Mouse (Mus musculus): ENCODE results near the gene Efcab14. TPM values are rescaled to one million over a fixed set of nuclear protein-coding genes. Genes with fewer than 3 reads are reported as not detected.

Gene Efcab14
- polyA plus RNA-seq, 1 experiment from 2014 or later: 48.8 TPM

DNA sequence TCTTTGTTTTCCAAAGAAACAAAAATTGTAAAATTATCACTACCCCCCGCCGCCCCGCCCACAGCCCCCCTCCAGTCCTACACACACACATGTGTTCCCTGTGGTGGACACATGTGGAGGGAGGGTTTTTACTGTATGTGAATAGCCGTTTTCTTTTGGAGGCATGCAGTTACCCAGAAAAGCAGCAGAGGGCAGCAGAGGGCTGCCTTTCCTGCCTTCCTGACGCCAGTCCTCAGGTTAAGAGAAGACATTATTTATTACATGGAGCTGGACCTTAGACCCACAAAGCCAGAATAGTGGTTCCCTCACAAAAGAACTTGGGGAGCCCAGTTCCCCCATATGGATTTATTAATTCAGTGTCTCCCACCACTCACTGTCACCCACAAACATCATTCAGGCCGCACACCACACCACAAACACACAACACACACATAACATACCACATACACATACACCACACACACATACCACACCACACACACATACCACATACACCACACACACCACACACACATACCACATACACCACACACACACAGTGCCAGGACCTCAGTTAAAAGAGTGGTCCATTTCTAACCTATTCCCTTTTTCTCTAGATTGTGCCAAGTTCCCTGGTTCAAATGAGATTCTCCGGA lies 5.8 kb upstream of the Efcab14 start:
- no peak overlapping the region for H3K4me2 ChIP-seq
- no peaks in the 10 kb centered on the region for H3K36me3 ChIP-seq (ENCODE audit: insufficient read depth)
- peak; percentile 86 for TF ChIP-seq CTCF (IDR thresholded peaks at IDR 0.05; ENCODE audit: low read depth)
- WGBS: 22% methylated on average over 7 of the region's 7 CpGs
- no peak overlapping the region for H3K4me3 ChIP-seq (ENCODE audit: low read depth, low read length)
- DNase-seq: peak; percentile 84
- H3K27ac ChIP-seq (ENCODE audit: low read depth): no peak overlapping the region
- no peaks in the 10 kb centered on the region for H3K27me3 ChIP-seq (ENCODE audit: insufficient read depth, low read length)
- H3K9me3 ChIP-seq (ENCODE audit: low read depth, low read length): no peaks in the 10 kb centered on the region
- no peak overlapping the region for H3K9ac ChIP-seq
- ATAC-seq (ENCODE audit: insufficient read depth): peak; percentile 65
- H3K4me1 ChIP-seq (ENCODE audit: insufficient read depth): no peaks in the 10 kb centered on the region

DNA sequence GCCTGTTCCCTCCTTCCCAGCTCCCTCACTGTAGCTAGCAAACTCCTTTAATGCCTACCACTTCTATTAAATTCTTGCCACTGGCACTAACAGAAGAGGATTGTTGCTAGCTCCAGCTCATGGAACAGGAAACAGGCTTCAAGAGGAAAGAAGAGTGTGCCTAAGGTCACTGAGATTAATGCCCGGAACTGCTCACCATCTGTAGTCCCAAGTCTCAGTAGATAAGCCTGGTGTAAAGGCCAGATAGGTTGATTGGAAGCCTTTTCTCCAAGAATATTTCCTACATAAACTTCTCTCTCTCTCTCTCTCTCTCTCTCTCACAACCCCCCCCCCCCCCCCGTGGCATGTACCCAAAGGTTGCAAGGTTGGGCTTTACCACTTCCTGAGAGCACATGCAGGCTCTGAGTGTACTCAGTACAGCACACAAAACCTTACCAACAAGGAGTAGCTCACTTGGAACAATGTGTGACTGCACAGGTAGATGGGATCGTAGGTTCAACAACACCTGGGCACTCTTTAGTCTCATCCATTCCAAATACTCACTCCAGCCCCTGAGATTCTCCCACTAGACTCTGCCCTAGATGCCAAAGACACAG lies 5.2 kb upstream of the Efcab14 start:
- no peaks in the 10 kb centered on the region for H3K27me3 ChIP-seq (ENCODE audit: insufficient read depth, low read length)
- no peak overlapping the region for H3K4me3 ChIP-seq (ENCODE audit: low read depth, low read length)
- H3K36me3 ChIP-seq (ENCODE audit: insufficient read depth): no peaks in the 10 kb centered on the region
- DNase-seq (no peak), ATAC-seq (ENCODE audit: insufficient read depth) (no peak)
- H3K27ac ChIP-seq (ENCODE audit: low read depth): no peak overlapping the region
- no peak overlapping the region for H3K4me2 ChIP-seq
- no peak overlapping the region for H3K9ac ChIP-seq
- TF ChIP-seq CTCF (IDR thresholded peaks at IDR 0.05; ENCODE audit: low read depth): no peak
- WGBS: 52% methylated on average over 3 of the region's 3 CpGs
- no peaks in the 10 kb centered on the region for H3K4me1 ChIP-seq (ENCODE audit: insufficient read depth)
- no peaks in the 10 kb centered on the region for H3K9me3 ChIP-seq (ENCODE audit: low read depth, low read length)

DNA sequence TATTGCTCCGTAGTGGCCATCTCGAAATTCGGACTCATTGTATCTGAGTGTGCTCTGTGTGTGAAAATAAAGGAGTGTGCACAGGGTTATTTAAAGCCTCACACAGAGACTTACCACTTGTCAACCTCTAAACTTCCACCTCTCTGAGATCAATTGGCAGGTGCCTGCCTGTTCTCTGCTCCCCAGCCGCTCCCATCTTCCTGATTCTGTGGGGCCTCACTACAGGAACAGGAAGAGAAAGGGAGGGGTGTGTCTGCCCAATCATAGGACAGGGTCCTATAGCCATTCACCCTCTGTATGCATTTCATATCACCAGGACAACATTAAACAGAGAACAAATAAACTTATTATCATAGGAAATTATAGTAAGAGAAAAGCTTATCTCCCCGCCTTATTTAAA lies 3.8 kb upstream of the Efcab14 start:
- no peak overlapping the region for H3K4me2 ChIP-seq
- no peaks in the 10 kb centered on the region for H3K36me3 ChIP-seq (ENCODE audit: insufficient read depth)
- H3K27ac ChIP-seq (ENCODE audit: low read depth): no peak overlapping the region
- H3K9me3 ChIP-seq (ENCODE audit: low read depth, low read length): no peaks in the 10 kb centered on the region
- DNase-seq: no peak
- no peak overlapping the region for H3K9ac ChIP-seq
- H3K4me3 ChIP-seq (ENCODE audit: low read depth, low read length): no peak overlapping the region
- 70% methylated on average over 5 of the region's 5 CpGs for WGBS
- no peaks in the 10 kb centered on the region for H3K27me3 ChIP-seq (ENCODE audit: insufficient read depth, low read length)
- no peak for TF ChIP-seq CTCF (IDR thresholded peaks at IDR 0.05; ENCODE audit: low read depth)
- ATAC-seq (ENCODE audit: insufficient read depth): no peak
- H3K4me1 ChIP-seq (ENCODE audit: insufficient read depth): peaks cover 5% of the 10 kb centered on the region

DNA sequence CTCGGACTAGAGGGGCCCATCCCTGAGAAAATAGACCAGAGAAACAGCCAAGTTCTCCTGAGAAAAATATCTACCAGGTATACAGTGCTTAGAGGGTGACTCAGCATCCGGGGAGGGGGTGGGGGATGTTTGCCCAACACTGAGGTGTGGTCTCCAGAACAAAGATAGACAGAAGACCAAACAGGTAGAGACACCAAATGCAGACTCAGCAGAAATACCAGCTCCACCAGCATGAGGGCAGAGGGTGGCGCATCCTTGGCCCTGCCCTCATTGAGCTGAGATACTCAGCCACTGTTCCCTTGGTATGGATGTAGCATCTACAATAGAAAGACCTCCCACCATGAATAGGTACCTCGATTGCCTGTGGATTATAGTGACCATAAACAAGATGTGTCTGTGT lies 2.7 kb upstream of the Efcab14 start:
- peaks cover 11% of the 10 kb centered on the region for H3K4me1 ChIP-seq (ENCODE audit: insufficient read depth)
- no peak for ATAC-seq (ENCODE audit: insufficient read depth)
- H3K4me3 ChIP-seq (ENCODE audit: low read depth, low read length): no peak overlapping the region
- 53% methylated on average over 4 of the region's 4 CpGs for WGBS
- H3K9me3 ChIP-seq (ENCODE audit: low read depth, low read length): no peaks in the 10 kb centered on the region
- no peaks in the 10 kb centered on the region for H3K27me3 ChIP-seq (ENCODE audit: insufficient read depth, low read length)
- no peaks in the 10 kb centered on the region for H3K36me3 ChIP-seq (ENCODE audit: insufficient read depth)
- DNase-seq: no peak
- H3K27ac ChIP-seq (ENCODE audit: low read depth): no peak overlapping the region
- H3K4me2 ChIP-seq: no peak overlapping the region
- TF ChIP-seq CTCF (IDR thresholded peaks at IDR 0.05; ENCODE audit: low read depth): no peak
- no peak overlapping the region for H3K9ac ChIP-seq

DNA sequence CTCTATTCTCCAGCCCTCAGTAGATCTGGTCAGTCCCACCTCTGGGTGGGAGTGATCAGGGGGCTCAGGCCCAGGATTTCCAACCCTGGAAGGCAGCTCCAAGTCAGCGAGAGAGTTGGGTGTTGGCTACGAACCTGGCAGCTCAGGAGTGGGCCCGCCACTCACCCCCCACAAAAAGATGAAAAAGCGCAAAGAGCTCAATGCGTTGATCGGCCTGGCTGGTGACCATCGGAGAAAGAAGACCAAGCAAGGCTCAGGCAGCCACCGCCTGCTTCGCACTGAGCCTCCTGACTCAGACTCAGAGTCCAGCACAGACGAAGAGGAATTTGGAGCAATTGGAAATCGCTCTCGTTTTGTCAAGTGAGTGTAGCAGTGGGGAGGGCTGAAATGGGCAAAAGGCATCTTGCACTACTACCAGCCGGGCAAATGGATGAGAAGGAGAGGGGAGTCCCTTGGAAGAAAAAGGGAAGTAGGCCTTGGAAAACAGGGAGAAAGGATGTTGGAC lies 989 bp downstream of the Efcab14 start:
- peak overlapping the region; percentile 84 for H3K4me2 ChIP-seq

DNA sequence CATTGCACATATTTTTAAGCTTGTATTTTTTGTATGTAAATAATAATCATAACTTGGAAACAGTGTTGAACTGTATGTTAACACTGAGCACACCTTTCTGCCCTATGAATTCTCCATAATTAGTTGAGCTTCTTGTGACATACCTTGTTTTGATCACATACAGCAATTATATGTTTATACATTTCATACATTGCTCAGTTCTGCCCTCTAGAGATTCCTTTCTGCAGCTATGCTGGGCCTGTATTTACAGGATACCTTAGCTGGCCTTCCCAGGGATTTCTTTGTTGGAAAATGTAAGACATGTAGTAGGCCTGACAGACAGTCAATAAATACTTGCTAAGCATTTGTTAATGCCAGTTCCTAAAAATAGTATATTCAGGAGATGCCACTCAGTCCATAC lies 5.1 kb downstream of the Efcab14 start:
- no peak overlapping the region for H3K4me3 ChIP-seq (ENCODE audit: low read depth, low read length)
- ATAC-seq (ENCODE audit: insufficient read depth) (no peak), DNase-seq (no peak)
- no peaks in the 10 kb centered on the region for H3K9me3 ChIP-seq (ENCODE audit: low read depth, low read length)
- peaks cover 44% of the 10 kb centered on the region for H3K36me3 ChIP-seq (ENCODE audit: insufficient read depth)
- no peaks in the 10 kb centered on the region for H3K27me3 ChIP-seq (ENCODE audit: insufficient read depth, low read length)
- H3K27ac ChIP-seq (ENCODE audit: low read depth): no peak overlapping the region
- no peak for TF ChIP-seq CTCF (IDR thresholded peaks at IDR 0.05; ENCODE audit: low read depth)
- H3K4me1 ChIP-seq (ENCODE audit: insufficient read depth): peaks cover 11% of the 10 kb centered on the region
- no peak overlapping the region for H3K9ac ChIP-seq
- H3K4me2 ChIP-seq: no peak overlapping the region

More for the DNA sequence above, 989 bp downstream of the Efcab14 start:
- Histone ChIP-seq H3K9ac (peak overlapping the region; percentile 82), H3K36me3 (ENCODE audit: insufficient read depth) (peaks cover 28% of the 10 kb centered on the region), H3K4me3 (ENCODE audit: low read depth, low read length) (peak overlapping the region; percentile 77), H3K4me1 (ENCODE audit: insufficient read depth) (peaks cover 11% of the 10 kb centered on the region), H3K9me3 (ENCODE audit: low read depth, low read length) (no peaks in the 10 kb centered on the region), H3K27me3 (ENCODE audit: insufficient read depth, low read length) (no peaks in the 10 kb centered on the region), H3K27ac (ENCODE audit: low read depth) (no peak overlapping the region)
- DNase-seq (no peak), ATAC-seq (ENCODE audit: insufficient read depth) (no peak)
- 38% methylated on average over 13 of the region's 13 CpGs for WGBS
- TF ChIP-seq CTCF (IDR thresholded peaks at IDR 0.05; ENCODE audit: low read depth): no peak

DNA sequence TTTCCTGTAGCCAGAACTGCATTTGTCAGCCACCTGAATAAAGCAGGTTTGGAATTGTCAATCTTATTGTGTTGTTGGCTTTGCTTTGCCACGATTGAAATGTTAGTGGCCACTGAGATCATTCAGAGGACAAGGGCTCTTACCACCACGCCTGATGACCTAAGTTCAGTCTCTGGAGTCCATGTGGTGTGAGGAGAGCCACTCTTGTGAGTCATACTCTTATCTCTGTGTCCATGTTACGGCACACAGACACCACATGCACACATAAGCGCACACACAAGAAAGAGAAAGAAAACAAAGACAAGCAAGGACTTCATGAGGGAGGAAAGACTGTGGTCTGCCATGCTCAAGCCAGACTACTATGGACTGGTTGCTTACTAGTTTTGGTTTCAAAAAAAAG lies 5.6 kb downstream of the Efcab14 start:
- no peak overlapping the region for H3K9ac ChIP-seq
- no peaks in the 10 kb centered on the region for H3K27me3 ChIP-seq (ENCODE audit: insufficient read depth, low read length)
- DNase-seq: no peak
- H3K27ac ChIP-seq (ENCODE audit: low read depth): no peak overlapping the region
- H3K4me2 ChIP-seq: no peak overlapping the region
- H3K4me3 ChIP-seq (ENCODE audit: low read depth, low read length): no peak overlapping the region
- whole genome bisulfite sequencing: 79% methylated on average over 4 of the region's 4 CpGs
- ATAC-seq (ENCODE audit: insufficient read depth): no peak
- peaks cover 46% of the 10 kb centered on the region for H3K36me3 ChIP-seq (ENCODE audit: insufficient read depth)
- peaks cover 11% of the 10 kb centered on the region for H3K4me1 ChIP-seq (ENCODE audit: insufficient read depth)
- H3K9me3 ChIP-seq (ENCODE audit: low read depth, low read length): no peaks in the 10 kb centered on the region
- no peak for TF ChIP-seq CTCF (IDR thresholded peaks at IDR 0.05; ENCODE audit: low read depth)
